Mouse (Mus musculus): Measurements from ENCODE around the gene Tmem198.

Gene Tmem198

DNA sequence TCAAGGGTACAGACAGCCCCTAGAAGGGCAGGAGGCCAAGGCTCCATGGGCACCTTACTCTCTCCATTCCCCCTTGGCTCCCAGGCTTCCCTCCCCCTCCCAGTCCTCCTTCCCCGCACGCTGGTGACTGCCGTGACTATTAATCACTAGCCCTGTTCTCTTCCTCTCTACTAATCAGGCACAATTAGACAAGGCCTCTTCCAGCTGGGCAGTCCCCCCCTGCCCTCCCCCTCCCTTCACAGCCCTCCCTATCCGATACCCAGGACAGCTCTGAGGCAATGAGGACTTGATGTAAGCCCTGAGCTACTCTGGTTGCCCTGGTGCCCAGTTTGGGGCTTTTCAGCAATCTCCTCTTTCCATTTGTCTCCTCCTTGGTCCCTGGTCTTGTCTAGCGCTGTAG lies 23.4 kb upstream of the Tmem198 start:
- DNase-seq (ENCODE audit: low spot score): no peak

DNA sequence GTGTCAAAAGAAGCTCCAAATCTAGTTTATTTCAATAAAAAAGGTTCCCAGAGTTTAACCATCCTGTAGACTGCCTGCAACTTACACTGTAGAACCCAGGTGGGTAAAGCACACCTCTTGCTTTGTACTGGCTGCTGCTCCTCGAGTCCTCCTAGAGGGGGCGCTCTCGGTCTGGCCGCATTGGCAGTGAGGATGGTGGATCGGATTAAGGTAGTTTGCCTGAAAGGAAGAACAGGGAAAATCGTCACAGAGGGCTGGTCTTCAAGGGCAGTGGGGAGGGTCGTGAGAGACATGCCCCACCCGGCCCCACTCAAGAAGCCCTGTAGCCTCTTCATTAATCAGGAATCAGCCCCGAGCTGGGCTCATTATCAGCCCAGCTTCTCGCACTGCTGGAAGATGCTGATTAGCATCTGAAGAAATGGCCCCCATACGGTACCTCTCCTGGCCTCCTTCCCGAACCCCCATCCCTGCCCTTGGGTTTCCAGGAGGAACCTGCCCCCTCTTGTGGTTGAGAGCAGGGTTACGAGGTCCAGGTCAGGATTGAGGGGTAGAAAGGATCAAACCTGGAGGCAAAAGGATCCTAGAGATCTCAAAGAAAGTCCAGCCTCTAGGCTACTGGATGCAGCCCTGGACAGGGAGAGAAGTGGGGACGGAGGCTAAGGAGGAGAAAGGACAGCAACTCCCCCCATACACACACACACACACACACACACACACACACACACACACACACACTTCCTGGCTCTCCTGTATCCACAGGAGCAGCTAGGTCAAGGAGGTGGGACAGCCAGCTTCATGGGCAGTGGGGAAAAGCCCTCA lies 22.4 kb upstream of the Tmem198 start:
- DNase-seq (ENCODE audit: low spot score): no peak

DNA sequence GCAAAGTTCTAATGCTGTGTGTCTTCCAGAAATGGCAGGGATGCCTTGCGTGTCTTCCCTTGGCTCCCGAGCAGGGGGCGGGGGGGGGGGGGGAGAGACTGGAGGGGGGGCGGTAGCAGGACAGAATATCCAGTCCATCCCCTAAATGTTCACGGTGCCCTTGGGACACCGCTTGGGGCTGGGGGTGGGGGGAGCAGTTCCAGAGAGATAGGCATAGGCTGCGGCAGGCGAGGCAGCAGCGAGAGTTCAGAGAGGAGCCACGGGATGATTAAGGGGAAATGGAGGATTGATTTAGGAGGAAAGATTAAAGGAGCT lies 21.7 kb upstream of the Tmem198 start:
- DNase-seq (ENCODE audit: low spot score): no peak

DNA sequence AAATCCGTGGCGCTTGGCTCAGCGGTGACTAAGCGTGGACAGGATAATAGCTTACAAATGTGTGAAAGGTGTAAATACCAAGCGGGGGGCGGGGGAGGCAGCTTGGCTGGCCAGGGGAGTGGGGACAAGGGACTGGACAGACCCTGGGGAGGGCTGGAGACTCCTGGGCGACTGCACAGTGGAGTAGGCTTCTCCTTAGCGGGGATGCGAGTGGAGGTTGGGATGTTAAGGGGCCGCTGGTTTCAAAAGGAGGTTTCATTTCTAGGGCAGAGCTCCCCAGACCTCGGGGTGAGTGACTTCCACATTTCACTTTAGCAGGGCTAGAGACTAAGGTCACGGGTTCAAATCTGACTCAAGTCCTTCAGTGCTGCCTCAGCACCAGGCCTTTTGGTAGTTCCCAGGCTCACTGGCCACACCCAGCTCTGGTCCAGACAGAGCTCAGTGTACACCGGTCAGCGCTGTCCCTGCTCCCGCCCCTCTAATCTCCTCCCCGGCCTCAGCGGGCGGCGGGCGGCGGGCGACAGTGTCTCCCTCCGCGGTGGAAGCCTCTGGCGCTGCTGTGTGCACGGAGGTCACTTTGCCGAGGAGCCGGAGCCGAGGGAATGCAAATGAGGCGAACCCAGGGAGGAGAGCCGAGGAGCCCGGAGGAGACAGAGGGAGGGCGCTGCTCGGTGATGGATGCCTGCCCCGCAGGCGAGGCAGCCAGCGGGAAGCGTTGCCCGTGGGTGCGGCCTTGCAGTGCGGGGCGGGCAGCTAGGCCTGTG lies 21.1 kb upstream of the Tmem198 start:
- DNase-seq (ENCODE audit: low spot score): no peak

DNA sequence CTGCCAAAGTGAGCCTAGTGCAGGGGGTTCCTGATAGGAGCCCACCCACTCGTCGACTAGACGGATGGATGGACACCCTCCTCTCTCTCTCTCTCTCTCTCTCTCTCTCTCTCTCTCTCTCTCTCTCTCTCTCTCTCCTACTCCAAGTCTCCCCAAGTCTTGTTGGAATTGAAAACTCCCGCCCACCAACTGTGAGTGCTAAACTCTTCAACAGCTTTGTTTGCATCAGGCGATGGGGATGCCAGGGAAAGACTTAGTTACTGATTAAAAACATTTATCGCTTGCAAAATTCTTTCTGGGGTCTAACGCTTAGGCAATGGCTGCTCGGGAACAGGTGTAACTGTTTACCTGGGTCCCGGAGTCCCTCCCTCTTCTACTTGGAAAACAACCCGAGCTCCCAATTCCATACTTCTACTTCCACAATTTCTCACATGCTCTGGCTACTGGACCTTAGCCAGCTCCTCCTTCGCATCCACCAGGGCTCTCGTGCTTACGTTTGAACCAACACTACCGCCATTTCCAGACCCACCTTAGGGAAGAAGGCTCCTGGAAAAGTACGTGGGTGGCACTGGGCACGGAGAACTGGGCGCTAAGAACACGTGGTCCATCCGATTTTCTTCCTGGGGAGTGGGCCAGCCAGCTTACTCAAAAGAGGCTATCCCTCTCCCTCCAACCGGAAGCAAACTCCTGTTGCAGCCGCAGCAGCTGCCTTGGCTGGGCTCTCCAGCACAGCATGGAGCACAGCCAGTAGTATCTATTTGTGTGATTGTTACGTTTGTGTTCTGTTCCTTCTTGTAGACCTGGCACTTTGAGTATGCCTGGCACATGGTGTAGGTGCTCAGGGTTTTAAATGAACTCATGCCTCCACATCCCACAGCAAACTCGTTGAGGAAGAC lies 20.3 kb upstream of the Tmem198 start:
- no peak for DNase-seq (ENCODE audit: low spot score)

DNA sequence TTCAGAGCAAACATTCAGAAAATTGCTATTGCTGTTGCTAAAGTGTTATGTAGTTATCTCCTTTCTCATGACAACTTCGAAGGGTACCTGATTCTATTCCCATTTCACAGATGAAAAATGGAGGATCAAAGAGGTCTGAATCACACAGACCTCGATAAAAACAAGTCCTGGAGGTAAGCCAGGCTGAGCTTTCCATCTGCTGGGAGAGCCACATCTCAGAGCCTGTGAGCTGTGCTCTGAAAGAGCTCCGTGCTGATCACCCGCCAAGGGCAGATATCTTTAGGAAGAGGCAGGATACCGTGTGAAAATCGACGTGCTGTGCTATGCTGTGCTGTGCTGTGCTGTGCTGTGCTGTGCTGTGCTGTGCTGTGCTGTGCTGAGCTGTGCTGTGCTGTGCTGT lies 19.0 kb upstream of the Tmem198 start:
- no peak for DNase-seq (ENCODE audit: low spot score)

DNA sequence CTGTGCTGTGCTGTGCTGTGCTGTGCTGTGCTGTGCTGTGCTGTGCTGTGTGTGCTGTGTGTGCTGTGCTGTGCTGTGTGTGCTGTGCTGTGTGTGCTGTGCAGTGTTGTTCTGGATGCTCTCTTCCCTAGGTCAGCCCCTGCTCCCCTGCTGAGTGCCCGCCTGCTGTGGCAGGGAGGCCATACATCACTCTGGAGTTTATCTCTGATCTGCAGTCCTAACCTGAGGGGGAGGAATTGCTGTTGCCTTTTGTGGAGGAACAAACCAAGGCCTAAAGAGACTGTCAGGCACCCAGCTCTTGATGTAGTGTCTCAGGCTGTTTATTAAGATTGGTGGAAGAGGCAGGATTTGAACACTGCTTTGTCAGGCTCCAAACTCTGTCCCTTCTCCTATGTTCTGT lies 16.7 kb upstream of the Tmem198 start:
- DNase-seq (ENCODE audit: low spot score): no peak

DNA sequence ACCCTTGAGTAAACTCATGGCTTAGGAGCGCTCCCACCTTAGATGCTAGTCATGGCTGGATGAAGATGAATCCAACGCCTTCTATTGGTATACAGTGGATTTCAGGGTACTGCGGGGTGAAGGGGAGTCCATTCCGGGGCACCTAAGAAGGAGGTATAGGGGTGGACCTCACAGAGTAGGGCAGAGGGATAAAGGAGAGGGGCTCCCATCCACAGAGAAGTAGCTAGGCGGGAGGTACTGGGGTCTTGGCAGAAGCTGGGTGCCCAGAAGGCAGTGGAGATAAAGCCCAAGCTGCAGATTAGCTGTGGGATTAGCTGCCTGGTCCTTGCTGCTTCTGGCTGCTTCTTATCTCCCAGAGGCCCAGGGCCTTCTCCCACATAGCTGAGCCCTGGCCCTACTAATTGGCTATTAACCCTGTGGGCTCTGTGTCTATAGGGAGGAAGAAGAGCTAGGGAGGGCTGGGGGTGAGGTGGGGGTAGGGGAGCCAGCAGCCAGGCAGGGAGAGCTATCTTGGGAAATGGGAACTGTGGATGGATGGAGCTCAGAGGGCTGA lies 15.6 kb upstream of the Tmem198 start:
- no peak for DNase-seq (ENCODE audit: low spot score)

DNA sequence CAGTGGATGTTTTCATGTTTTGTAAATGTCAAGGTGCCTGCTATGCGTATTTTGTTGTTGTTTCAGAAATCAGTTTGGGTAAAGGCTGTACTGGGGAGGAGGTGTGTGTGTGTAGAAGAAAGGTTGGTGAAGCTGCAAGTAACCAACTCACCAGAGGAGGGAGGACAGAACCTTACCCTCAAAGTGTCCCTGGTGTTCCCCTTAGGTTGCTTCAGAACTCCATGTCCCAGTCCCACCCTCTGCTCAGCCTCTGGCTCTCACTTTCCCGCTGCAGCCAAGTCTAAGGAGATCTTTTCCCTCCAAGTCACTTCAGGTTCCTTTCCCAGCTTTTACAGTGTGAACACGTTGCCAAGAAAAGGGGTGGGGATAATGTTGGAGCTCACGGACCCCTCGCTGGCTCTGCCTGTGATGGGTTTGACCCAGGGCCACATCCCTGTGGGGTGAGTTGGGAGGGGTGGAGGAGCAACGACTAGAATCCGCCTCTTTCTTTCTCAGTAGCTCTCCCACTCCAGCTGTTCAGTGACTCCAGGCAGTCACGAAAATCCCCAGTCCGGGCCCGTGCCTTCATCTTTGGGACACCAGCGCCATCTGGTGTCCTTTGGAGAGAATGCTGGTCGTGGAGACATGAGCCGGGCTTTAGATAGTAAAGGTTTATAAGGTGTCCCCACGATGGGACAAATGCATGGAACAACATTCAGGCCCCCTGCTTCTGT lies 12.0 kb upstream of the Tmem198 start:
- DNase-seq (ENCODE audit: low spot score): no peak

DNA sequence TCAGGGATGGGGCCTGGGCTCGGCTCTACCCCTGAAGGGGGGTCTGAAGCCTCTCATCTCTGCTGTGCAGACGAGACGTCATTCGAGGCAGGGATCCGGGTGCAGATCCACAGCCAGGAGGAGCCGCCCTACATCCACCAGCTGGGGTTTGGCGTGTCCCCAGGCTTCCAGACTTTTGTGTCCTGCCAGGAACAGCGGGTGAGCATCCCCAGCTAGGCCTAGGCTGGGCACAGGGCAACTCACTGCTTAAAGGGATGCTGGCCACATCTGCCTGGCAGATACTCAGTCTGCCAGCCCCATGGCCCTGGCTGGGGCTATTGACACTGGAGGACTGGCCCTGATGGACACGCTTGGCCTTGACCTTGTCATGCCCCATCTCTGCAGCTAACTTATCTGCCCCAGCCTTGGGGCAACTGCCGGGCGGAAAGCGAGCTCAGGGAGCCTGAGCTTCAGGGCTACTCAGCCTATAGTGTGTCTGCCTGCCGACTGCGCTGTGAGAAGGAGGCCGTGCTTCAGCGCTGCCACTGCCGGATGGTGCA lies 10.0 kb upstream of the Tmem198 start:
- no peak for DNase-seq (ENCODE audit: low spot score)

DNA sequence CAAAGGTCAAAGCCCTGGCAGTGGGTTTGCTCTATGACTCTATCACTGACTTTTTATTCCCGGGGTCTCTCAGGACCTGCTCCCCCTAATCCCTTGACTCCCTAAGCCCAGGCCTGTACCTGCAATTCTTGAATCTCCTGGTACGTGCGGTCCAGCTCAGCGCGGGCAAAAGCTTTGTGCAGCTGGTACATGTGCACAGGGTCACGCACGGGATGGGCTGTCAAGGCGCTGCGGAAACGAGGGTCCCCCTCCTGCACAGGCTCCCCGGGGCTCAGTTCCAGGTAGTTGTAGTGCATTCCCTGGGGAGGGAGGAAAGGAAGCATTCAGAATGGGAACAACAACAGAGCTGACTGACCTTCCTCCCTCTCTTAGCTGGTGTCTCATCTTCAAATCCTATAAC lies 2.9 kb upstream of the Tmem198 start:
- DNase-seq (ENCODE audit: low spot score): no peak

DNA sequence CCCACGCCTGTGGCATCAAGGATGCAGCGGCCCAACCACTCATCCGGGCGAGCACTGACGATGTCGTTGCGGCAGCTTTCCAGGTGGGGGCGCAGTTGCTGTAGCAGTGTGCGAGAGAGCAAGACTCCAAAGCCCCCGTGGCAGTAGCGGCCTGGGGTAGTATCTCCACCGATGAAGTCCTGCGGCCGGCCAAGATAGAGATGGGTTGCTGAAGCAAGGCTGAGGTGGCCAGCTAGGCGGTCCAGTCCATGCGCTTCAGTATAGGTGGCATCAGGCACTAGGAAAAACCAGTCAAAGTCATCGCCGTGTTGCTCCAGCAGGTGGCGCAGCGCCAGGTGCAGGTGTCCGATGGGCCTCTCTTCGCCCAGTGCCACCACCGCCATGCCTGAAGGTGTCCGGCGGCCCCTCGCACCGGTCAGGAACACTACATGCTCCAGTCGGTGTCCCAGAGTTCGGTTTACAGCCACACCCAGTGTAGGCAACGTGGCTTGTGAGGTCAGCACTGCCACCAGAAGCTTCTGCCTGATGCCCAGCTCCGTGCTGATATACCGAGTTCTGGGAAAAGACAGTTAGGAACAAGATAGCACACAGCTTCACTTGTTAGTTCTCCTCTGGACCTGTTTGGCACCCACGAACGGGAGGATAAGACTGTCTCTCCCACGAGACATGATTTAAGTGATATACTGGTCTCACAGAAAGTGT lies 1.9 kb upstream of the Tmem198 start:
- DNase-seq (ENCODE audit: low spot score): peak; percentile 68

DNA sequence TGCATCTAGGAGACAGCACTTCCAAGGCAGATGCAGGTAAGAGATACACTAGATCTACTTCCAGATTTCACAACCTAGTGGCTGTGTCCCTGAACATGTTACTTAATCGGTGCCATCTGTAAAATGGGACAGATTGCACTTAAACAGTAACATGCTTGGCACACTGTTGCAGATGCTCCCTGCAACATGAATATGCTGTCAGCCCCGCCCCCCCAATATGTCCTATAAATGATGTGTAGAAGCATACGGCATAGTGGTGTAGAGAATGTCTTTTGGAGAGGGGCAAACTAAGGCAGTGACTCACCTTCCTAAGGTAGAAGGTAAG lies 1.4 kb upstream of the Tmem198 start:
- no peak for DNase-seq (ENCODE audit: low spot score)

DNA sequence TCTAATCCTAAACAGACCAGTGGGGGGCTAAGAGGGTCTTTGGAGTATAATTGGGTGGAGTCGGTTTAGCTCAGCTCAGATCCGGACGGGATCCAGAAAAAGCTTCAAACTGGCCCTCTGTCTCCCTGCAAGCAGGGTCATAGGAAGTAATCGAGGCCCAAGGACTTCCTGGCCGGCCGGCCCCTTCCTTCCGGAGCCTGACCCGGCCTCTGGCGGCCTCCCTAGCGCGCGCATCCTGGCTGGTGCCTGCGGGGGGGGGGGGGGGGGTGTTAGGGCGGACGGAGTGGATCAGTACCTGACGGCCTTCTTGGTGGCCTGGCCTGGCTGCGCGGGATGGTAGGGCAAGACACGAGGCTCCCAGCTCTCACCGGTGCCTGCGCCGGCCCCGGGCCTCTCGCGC lies 835 bp upstream of the Tmem198 start:
- no peak for DNase-seq (ENCODE audit: low spot score)

DNA sequence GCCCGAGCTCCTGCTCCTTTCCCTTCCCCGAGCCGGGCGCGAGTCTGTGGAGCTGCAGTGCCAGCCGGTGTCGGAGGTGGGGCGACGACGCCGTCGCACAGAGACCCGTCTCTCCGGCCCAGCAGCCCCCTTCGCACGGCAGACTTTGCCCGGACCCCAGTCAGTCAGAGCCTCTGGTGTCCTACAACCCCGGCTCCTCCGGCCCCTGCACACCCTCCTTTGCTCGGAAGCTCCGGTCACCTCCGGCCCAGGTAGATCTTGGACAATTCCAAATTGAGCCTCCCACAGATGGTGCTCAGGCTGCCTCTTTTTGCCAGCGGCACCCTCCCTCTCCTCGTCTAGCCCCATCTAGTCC lies 280 bp downstream of the Tmem198 start:
- DNase-seq (ENCODE audit: low spot score): no peak

DNA sequence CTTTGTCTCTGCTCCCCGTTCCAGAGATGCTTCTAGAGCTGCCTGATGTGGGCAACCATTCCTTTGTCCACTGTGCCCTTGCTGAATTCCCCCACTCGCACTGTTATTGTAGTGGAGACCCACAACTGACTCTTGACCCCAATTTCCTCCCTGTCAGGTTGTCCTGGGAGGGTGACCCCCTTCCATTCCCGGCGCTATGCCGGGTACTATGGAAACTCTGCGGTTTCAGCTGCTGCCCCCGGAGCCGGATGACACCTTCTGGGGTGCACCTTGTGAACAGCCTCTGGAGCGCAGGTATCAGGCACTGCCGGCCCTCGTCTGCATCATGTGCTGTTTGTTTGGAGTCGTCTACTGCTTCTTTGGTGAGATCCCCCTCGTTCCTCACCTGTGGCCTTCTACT lies 704 bp downstream of the Tmem198 start:
- no peak for DNase-seq (ENCODE audit: low spot score)

DNA sequence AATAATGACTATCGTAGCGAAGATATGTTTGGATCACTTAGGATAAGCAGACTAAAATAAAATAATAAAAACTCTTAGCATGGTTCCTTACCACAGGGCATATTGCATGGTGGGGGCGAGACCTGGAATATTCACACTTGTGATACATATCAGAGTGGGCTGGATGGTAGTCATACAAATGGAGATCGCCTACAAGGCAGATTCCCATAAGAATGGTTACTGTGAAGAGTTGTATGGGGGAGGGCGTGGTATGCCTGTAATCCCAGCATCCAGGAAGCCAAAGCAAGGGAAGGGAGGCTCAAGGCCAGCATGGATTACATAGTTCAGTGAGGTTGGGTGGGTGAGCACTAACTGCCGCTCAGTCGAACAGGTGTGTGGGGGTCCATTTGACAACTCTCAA lies 1.4 kb downstream of the Tmem198 start:
- DNase-seq (ENCODE audit: low spot score): no peak

DNA sequence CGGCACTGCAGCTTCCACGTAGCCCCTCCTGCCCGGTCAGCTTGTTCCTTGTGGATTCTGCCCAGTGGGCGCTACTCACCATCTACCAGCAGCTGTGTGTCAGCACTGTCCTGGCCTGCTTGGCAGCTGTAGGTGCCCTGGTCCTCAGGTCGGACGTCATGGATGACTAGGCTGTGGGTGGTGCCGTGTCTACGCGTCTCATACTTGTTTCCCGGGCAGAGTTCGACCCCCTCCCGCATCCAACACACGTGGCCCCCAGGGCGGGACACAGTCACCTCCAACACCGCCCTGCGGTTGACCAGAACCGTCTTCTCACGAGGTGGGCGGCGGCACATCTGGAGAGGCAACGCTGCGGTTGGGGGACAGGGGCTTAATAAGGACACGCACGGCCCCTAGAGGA lies 7.2 kb downstream of the Tmem198 start:
- no peak for DNase-seq (ENCODE audit: low spot score)

DNA sequence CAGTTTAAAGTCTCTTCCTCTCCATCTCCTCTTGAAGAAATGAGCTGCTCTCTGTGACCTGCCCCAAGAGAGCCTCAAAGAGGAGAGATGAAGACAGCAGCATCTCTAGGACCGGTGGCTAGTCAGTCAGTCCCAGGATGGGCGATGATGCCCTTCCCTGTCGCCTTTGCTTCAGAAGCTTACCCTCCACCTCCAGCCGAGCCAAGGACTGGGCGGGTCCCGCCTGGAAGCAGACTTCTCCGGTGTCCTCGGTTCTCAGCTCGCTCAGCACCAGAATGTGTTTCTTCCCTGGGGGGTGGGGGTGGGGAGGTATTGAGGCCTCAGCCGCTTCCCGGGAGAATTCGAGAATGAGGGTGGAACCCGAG lies 7.7 kb downstream of the Tmem198 start:
- no peak for DNase-seq (ENCODE audit: low spot score)

DNA sequence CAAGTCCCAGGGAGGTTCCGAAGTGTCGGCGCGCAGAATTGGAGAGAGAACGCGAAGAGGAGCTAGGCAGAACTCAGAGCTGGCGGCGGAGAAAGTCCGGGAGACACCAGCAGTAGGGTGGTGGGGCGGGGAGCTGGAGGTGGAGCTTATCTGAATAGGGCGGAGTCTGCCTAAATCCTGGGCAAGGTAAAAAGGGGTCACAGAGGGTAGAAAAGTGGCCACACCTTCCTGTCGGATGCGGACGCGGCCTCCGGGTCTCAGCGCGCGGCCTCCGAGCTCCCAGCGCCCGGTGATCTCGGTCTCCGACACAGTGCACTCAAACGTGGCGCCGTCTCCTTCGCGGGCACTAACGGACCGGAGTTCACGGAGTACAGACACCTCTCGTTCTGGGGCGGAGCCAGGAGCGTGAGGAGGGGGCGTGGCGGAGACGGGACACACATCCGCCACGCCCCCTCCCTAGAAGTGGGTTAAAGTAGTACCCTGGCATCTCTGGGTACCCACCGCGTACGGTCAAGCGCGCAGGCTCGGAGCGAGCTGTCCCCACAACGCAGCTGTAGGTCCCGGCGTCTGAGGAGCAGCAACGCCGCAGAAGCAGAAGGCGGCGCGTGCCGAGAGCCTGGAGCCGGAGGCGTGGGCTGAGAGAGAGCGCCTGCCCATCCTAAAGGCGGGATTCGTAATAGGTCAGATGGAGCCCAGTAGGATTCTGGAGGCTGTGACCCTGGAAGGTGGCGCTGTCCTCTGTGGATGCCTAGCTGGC lies 8.3 kb downstream of the Tmem198 start:
- DNase-seq (ENCODE audit: low spot score): peak; percentile 5
